Comparison of ENCODE assay signal across 11 mouse cellular contexts in genomic region chr7:132336781-132337180, GRCm38 (mm10). TPM values are rescaled to one million over a fixed set of nuclear protein-coding genes. Genes with fewer than 3 reads are reported as not detected.
A peak's percentile ranks its signal among the peaks of the same experiment; 100 is the strongest.
DNase-seq lines count a peak whose midpoint lies in the region; ATAC-seq and TF ChIP-seq lines count a peak whose summit lies in the region.
"Had no signal": no experiment of that assay in that cellular context is flagged by ENCODE, and none has a peak within 500 bp of the region (broad histone marks: within the 10 kb centered on the region; RNA-seq: fewer than 3 reads in every experiment).

No protein-coding gene starts in this region.

- H3K4me2 ChIP-seq in forebrain, embryonic 14.5 days (ENCODE audit: low read length) = no peak overlapping the region
- H3K4me2 ChIP-seq: liver, embryonic 12.5 days had no signal

- no peak overlapping the region for H3K4me3 ChIP-seq in layer of hippocampus, adult 2 months
- no peak overlapping the region for H3K4me3 ChIP-seq in testis, adult 2 months (ENCODE audit: control insufficient read depth, low read depth, low read length)
- no peak overlapping the region for H3K4me3 ChIP-seq in forebrain, embryonic 14.5 days (ENCODE audit: low read depth, low read length)
- H3K4me3 ChIP-seq: erythroblast, embryonic 14.5 days; liver, embryonic 12.5 days had no signal

- no peaks in the 10 kb centered on the region for H3K27me3 ChIP-seq in testis, adult 2 months (ENCODE audit: control insufficient read depth, insufficient read depth, low read length)
- H3K27me3 ChIP-seq in forebrain, embryonic 14.5 days (replicated peaks; ENCODE audit: control insufficient read depth, insufficient read depth, low read length) = no peaks in the 10 kb centered on the region

- 43% methylated on average over 3 of the region's 3 CpGs for WGBS in forebrain, embryonic 14.5 days

- no peaks in the 10 kb centered on the region for H3K36me3 ChIP-seq in testis, adult 2 months (ENCODE audit: control insufficient read depth, insufficient read depth, low read length)
- no peaks in the 10 kb centered on the region for H3K36me3 ChIP-seq in forebrain, embryonic 14.5 days (ENCODE audit: control insufficient read depth, insufficient read depth, low read length)
- H3K36me3 ChIP-seq: G1E; liver, embryonic 12.5 days had no signal

- no peak for TF ChIP-seq POLR2A in testis, adult 2 months (IDR thresholded peaks at IDR 0.05; ENCODE audit: control insufficient read depth, low read depth, low read length)

- H3K27ac ChIP-seq in layer of hippocampus, adult 2 months = peak overlapping the region; percentile 79
- peak overlapping the region; percentile 10; the same call in 1 of the 2 replicates for H3K27ac ChIP-seq in testis, adult 2 months (ENCODE audit: control insufficient read depth, insufficient read depth, low read depth, low read length)
- peak overlapping the region; percentile 40; the same call in 1 of the 2 replicates for H3K27ac ChIP-seq in forebrain, embryonic 14.5 days (ENCODE audit: low read depth, low read length)
- H3K27ac ChIP-seq: liver, embryonic 12.5 days had no signal

- no peaks in the 10 kb centered on the region for H3K9me3 ChIP-seq in forebrain, embryonic 14.5 days (replicated peaks; ENCODE audit: control insufficient read depth, low read length)
- H3K9me3 ChIP-seq: liver, embryonic 12.5 days had no signal

- H3K9ac ChIP-seq in forebrain, embryonic 14.5 days (ENCODE audit: low read length) = no peak overlapping the region
- H3K9ac ChIP-seq: liver, embryonic 12.5 days had no signal

- no peak for ATAC-seq in forebrain, embryonic 14.5 days
- ATAC-seq: liver, embryonic 12.5 days had no signal

- no peaks in the 10 kb centered on the region for H3K4me1 ChIP-seq in testis, adult 2 months (ENCODE audit: control insufficient read depth, insufficient read depth, low read length)
- peaks cover 10% of the 10 kb centered on the region for H3K4me1 ChIP-seq in forebrain, embryonic 14.5 days (ENCODE audit: control insufficient read depth, insufficient read depth, low read length)

- DNase-seq in layer of hippocampus, adult 2 months (ENCODE audit: low spot score in 2 of 2) = no peak
- no peak for DNase-seq in layer of hippocampus, postnatal 36 days
- no peak for DNase-seq in testis, postnatal 10 days (ENCODE audit: low spot score)
- no peak for DNase-seq in forebrain, embryonic 14.5 days (ENCODE audit: low spot score)
- peak; percentile 32 to 53 for DNase-seq in right cerebral cortex, postnatal 36 days (ENCODE audit: low spot score in 2 of 2)
- no peak for DNase-seq in spleen, adult 12 weeks (ENCODE audit: low spot score)
- no peak for DNase-seq in lung, postnatal 10 days

- TF ChIP-seq CTCF in layer of hippocampus, adult 2 months (conservative IDR thresholded peaks at IDR 0.05) = no peak
- TF ChIP-seq CTCF in testis, adult 2 months (IDR thresholded peaks at IDR 0.05; ENCODE audit: control insufficient read depth, insufficient read depth, insufficient replicate concordance, low read depth, low read length) = no peak

RNA-seq across cellular contexts. Expression of gene Chst15, which starts 19.8 kb away (rescaled TPM):
- total RNA-seq in layer of hippocampus, adult 2 months (2021) = 10 to 100 TPM; 50.7 to 53.3 TPM
- 10 to 100 TPM; 43.2 to 43.4 TPM for total RNA-seq in layer of hippocampus, postnatal 36 days (2021)
- 1.4 and 1.8 TPM in 2 replicates for polyA plus RNA-seq in testis, adult 2 months (2012; rRNA removed)
- polyA plus RNA-seq in forebrain, embryonic 14.5 days (2014; fragmentation: Nextera tagmentation; extraction: Ambion mirVana) = 8.4 and 10.8 TPM in 2 replicates
- polyA plus RNA-seq: G1E had no signal

Comparison
In these comparisons a context has a peak if more than half of its experiments do, and no peak if none do; other contexts are left out.
1. DNase-seq: peak in right cerebral cortex, postnatal 36 days (2 of 2); none in layer of hippocampus, adult 2 months (0 of 2), layer of hippocampus, postnatal 36 days (0 of 2), testis, postnatal 10 days (single experiment), forebrain, embryonic 14.5 days (single experiment), spleen, adult 12 weeks (single experiment) and lung, postnatal 10 days (single experiment).
2. H3K27ac ChIP-seq: peak in every context shown above with its lines; median percentile 79 in layer of hippocampus, adult 2 months; 40 in forebrain, embryonic 14.5 days; 10 in testis, adult 2 months.